Mouse (Mus musculus): ENCODE results near the gene Ikzf1.

DNA sequence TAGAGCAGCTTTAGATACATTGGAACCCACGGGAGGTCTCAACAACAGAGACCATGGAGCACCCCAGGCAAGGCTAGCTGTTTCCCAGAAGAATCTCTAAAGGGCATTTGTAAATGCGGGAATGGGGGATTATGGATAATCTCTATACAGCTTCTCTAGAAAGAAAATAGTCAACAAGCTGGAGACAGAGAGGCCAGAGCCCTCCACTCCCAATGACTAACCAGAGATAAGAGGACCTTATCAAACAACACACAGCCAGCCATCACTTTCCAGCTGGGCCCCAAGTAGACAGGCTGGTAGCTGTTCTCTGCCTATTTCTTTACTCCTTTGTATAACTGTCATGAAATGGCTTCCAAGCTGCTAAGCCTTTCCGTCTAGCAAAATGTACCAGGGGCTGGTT, 130.9 kb downstream of the Ikzf1 start:
- no peak for TF ChIP-seq CTCF (IDR thresholded peaks at IDR 0.05; ENCODE audit: control insufficient read depth, insufficient read depth, insufficient replicate concordance, low read depth, low read length)
- TF ChIP-seq POLR2A (IDR thresholded peaks at IDR 0.05; ENCODE audit: control insufficient read depth, low read depth, low read length): no peak

Measured in testis, adult 2 months (tissue).